In genomic region chr11:87747716-87748115, GRCm38 (mm10) we compare ENCODE assay signal across 1 mouse cellular context.
TF ChIP-seq lines count a peak whose summit lies in the region.

No protein-coding gene starts in this region.

TF ChIP-seq in MEL, 35 proteins besides CTCF, POLR2A, EP300 and RAD21:
- TF ChIP-seq SMC3 (IDR thresholded peaks at IDR 0.05; ENCODE audit: low read depth, low read length), result no peak
- no peak for TF ChIP-seq HCFC1 (IDR thresholded peaks at IDR 0.05; ENCODE audit: low read depth, low read length)
- TF ChIP-seq GABPA (IDR thresholded peaks at IDR 0.05; ENCODE audit: low read depth, low read length), result no peak
- TF ChIP-seq POLR2AphosphoS2 (IDR thresholded peaks at IDR 0.05; ENCODE audit: low read length), result no peak
- no peak for TF ChIP-seq MAFK (IDR thresholded peaks at IDR 0.05; ENCODE audit: borderline replicate concordance, low read depth, low read length)
- no peak for TF ChIP-seq BHLHE40 (IDR thresholded peaks at IDR 0.05; ENCODE audit: borderline replicate concordance, low read depth, low read length)
- TF ChIP-seq TCF12 (IDR thresholded peaks at IDR 0.05; ENCODE audit: low read depth, low read length), result no peak
- TF ChIP-seq MAX (IDR thresholded peaks at IDR 0.05; ENCODE audit: low read length), result no peak
TF ChIP-seq in MEL: peak in this region for 0.
